Mouse (Mus musculus): ENCODE results near the gene Fbll1. TPM values are rescaled to one million over a fixed set of nuclear protein-coding genes. Genes with fewer than 3 reads are reported as not detected.

The Fbll1 gene
- total RNA-seq, 2 experiments from 2014 or later, result 0.32 to 0.46 TPM

Small RNA genes lying within 50 kb of the gene (microRNA-seq; reads per million reads assigned to microRNA genes)
- 3.7 to 7.6 reads per million in 2 experiments for gene Mir103-1 (ENCODE audit: borderline number of aligned reads in 2 of 2)

Other genes with a start within 250 kb of the Fbll1 start
- gene Pank3, start 29.4 kb downstream of the Fbll1 start, total RNA-seq (2021), result 10 to 100 TPM; 70.0 to 83.8 TPM
- 10 to 100 TPM; 62.2 to 67.7 TPM for gene Rars, start 35.6 kb upstream of the Fbll1 start, total RNA-seq (2021)
- 10 to 100 TPM; 64.0 to 84.7 TPM for gene Wwc1, start 181.6 kb upstream of the Fbll1 start, total RNA-seq (2021)

Data from adrenal gland, adult 18-20 months (tissue).